Mouse (Mus musculus): Measurements from ENCODE around the gene Cmbl. TPM values are rescaled to one million over a fixed set of nuclear protein-coding genes. Genes with fewer than 3 reads are reported as not detected.

Gene Cmbl
- polyA plus RNA-seq, 1 experiment from 2014 or later, result 5.3 TPM

- WGBS (ENCODE audit: insufficient replicate concordance), result 81% methylated on average over 12 of the region's 12 CpGs
- Histone ChIP-seq H3K4me2 (no peak overlapping the region), H3K27ac (no peak overlapping the region), H3K36me3 (no peaks in the 10 kb centered on the region), H3K4me3 (replicated peaks) (no peak overlapping the region), H3K9me3 (replicated peaks) (no peaks in the 10 kb centered on the region), H3K27me3 (no peaks in the 10 kb centered on the region), H3K9ac (no peak overlapping the region), H3K4me1 (replicated peaks) (no peaks in the 10 kb centered on the region)
- ATAC-seq (ENCODE audit: low read depth), result no peak
- DNase-seq, result no peak
Measured at GRCm38 (mm10) chr15:31631396-31631858, 66.2 kb downstream of the Cmbl start.

GRCm38 (mm10) chr15:31632478-31632877 lies 67.3 kb downstream of the Cmbl start:
- DNase-seq, result no peak
- no peak for ATAC-seq (ENCODE audit: low read depth)
- H3K4me1 ChIP-seq (replicated peaks), result no peaks in the 10 kb centered on the region
- no peaks in the 10 kb centered on the region for H3K9me3 ChIP-seq (replicated peaks)
- H3K36me3 ChIP-seq, result no peaks in the 10 kb centered on the region
- H3K9ac ChIP-seq, result no peak overlapping the region
- H3K27ac ChIP-seq, result no peak overlapping the region
- H3K4me2 ChIP-seq, result no peak overlapping the region
- 64% methylated on average over 4 of the region's 4 CpGs for WGBS (ENCODE audit: insufficient replicate concordance)
- no peak overlapping the region for H3K4me3 ChIP-seq (replicated peaks)
- no peaks in the 10 kb centered on the region for H3K27me3 ChIP-seq

GRCm38 (mm10) chr15:31634582-31634981 lies 69.4 kb downstream of the Cmbl start:
- no peak overlapping the region for H3K27ac ChIP-seq
- no peaks in the 10 kb centered on the region for H3K4me1 ChIP-seq (replicated peaks)
- DNase-seq (no peak), ATAC-seq (ENCODE audit: low read depth) (no peak)
- H3K9me3 ChIP-seq (replicated peaks), result no peaks in the 10 kb centered on the region
- H3K4me2 ChIP-seq, result no peak overlapping the region
- 68% methylated on average over 6 of the region's 6 CpGs for WGBS (ENCODE audit: insufficient replicate concordance)
- no peaks in the 10 kb centered on the region for H3K27me3 ChIP-seq
- no peak overlapping the region for H3K9ac ChIP-seq
- no peaks in the 10 kb centered on the region for H3K36me3 ChIP-seq
- H3K4me3 ChIP-seq (replicated peaks), result no peak overlapping the region

- ATAC-seq (ENCODE audit: low read depth) (no peak), DNase-seq (no peak)
- no peaks in the 10 kb centered on the region for H3K27me3 ChIP-seq
- no peak overlapping the region for H3K4me3 ChIP-seq (replicated peaks)
- H3K4me2 ChIP-seq, result no peak overlapping the region
- no peaks in the 10 kb centered on the region for H3K36me3 ChIP-seq
- no peaks in the 10 kb centered on the region for H3K4me1 ChIP-seq (replicated peaks)
- no peaks in the 10 kb centered on the region for H3K9me3 ChIP-seq (replicated peaks)
- 71% methylated on average over 9 of the region's 9 CpGs for whole genome bisulfite sequencing (ENCODE audit: insufficient replicate concordance)
- no peak overlapping the region for H3K27ac ChIP-seq
- H3K9ac ChIP-seq, result no peak overlapping the region
Measured at GRCm38 (mm10) chr15:31636091-31636595, 71.0 kb downstream of the Cmbl start.

Other genes starting within 250 kb of the Cmbl start
- 0.28 and 0.32 TPM in 2 replicates for gene Ankrd33b, start 197.7 kb upstream of the Cmbl start, polyA plus RNA-seq (2015; fragmentation: Nextera tagmentation; extraction: Ambion mirVana)
- gene Ropn1l, start 111.7 kb upstream of the Cmbl start, polyA plus RNA-seq (2015; fragmentation: Nextera tagmentation; extraction: Ambion mirVana), result 2.1 and 2.3 TPM in 2 replicates
- gene March6, start 34.3 kb upstream of the Cmbl start, polyA plus RNA-seq (2015; fragmentation: Nextera tagmentation; extraction: Ambion mirVana), result 12.7 and 16.2 TPM in 2 replicates
- gene Cct5, start 36.4 kb downstream of the Cmbl start, polyA plus RNA-seq (2015; fragmentation: Nextera tagmentation; extraction: Ambion mirVana), result 409 and 450 TPM in 2 replicates
- 9.3 and 10.3 TPM in 2 replicates for gene Fam173b, start 36.5 kb downstream of the Cmbl start, polyA plus RNA-seq (2015; fragmentation: Nextera tagmentation; extraction: Ambion mirVana)